ENCODE assay signal across 14 mouse cellular contexts in genomic region chr6:119826701-119827100, GRCm38 (mm10).
"Had no signal": no experiment of that assay in that cellular context is flagged by ENCODE, and none has a peak within 500 bp of the region (broad histone marks: within the 10 kb centered on the region; RNA-seq: fewer than 3 reads in every experiment).

No protein-coding gene starts in this region.

- H3K27me3 ChIP-seq: limb, embryonic 12.5 days; limb, embryonic 15.5 days; liver, embryonic 13.5 days; lung, embryonic 15.5 days had no signal

- DNase-seq: kidney, adult 18-20 months; kidney, adult 9 months; kidney, postnatal 14 days; kidney, postnatal 4 days; left cerebral cortex, postnatal 4 days; liver, embryonic 13.5 days; lung, postnatal 4 days; midbrain, embryonic 14.5 days; thymus, adult 18-20 months; thymus, postnatal 36 days had no signal

- H3K9me3 ChIP-seq: limb, embryonic 12.5 days; limb, embryonic 15.5 days; liver, embryonic 13.5 days; lung, embryonic 15.5 days had no signal

- H3K27ac ChIP-seq: limb, embryonic 12.5 days; limb, embryonic 15.5 days; liver, embryonic 13.5 days; lung, embryonic 15.5 days had no signal

- H3K4me1 ChIP-seq: limb, embryonic 12.5 days; limb, embryonic 15.5 days had no signal

- H3K36me3 ChIP-seq: lung, embryonic 15.5 days had no signal

- H3K9ac ChIP-seq: limb, embryonic 12.5 days; limb, embryonic 15.5 days; liver, embryonic 13.5 days; lung, embryonic 15.5 days had no signal

- H3K4me2 ChIP-seq: limb, embryonic 12.5 days; limb, embryonic 15.5 days; liver, embryonic 13.5 days; lung, embryonic 15.5 days; midbrain, embryonic 11.5 days had no signal

- H3K4me3 ChIP-seq: limb, embryonic 12.5 days; limb, embryonic 15.5 days; liver, embryonic 13.5 days; lung, embryonic 15.5 days had no signal
